Mouse (Mus musculus) limb, embryonic 11.5 days (tissue): ENCODE measurements at regions not wholly inside any gene's neighbourhood (a gene's known extent, or its start where the extent isn't known, plus 50 kb on each side); places are given as distances from the start of the nearest gene placed in this dataset.

Source experiments
- ATAC-seq: fragments of 200-750 bp; cut with Nextera tagmentation; 2 replicates; pipeline ENCODE4 v1.8.0; 2017; ENCODE audit warnings: low read depth; ENCODE audit not compliant: insufficient number of reproducible peaks, low FRiP score, low TSS enrichment
- DNase-seq: peaks from one replicate; pipeline ENCODE4 v3.0.0-alpha.2; 2015; ENCODE audit warnings: low spot score
- H3K27ac ChIP-seq: fragments of 300-500 bp; sonication (generic); replicated peaks from 2 replicates; pipeline ENCODE4 v1.5.1; 2014; ENCODE audit warnings: low read depth, mild to moderate bottlenecking, low read length
- H3K27me3 ChIP-seq: fragments of 300-500 bp; sonication (generic); 2 replicates; pipeline ENCODE4 v1.6.1; 2014; ENCODE audit warnings: mild to moderate bottlenecking, low read length, mixed read lengths; ENCODE audit not compliant: control insufficient read depth, insufficient read depth
- H3K36me3 ChIP-seq: fragments of 300-500 bp; sonication (generic); 2 replicates; pipeline ENCODE4 v1.6.1; 2014; ENCODE audit warnings: mild to moderate bottlenecking, low read length, moderate library complexity, mixed read lengths; ENCODE audit not compliant: control insufficient read depth, insufficient read depth
- H3K4me1 ChIP-seq: fragments of 300-500 bp; sonication (generic); 2 replicates; pipeline ENCODE4 v1.6.1; 2014; ENCODE audit warnings: low read length, mixed read lengths; ENCODE audit not compliant: control insufficient read depth, insufficient read depth
- H3K4me2 ChIP-seq: fragments of 300-500 bp; sonication (generic); 2 replicates; pipeline ENCODE4 v1.6.1; 2014; ENCODE audit warnings: low read depth, mild to moderate bottlenecking, moderate library complexity; ENCODE audit not compliant: severe bottlenecking
- H3K4me3 ChIP-seq: fragments of 300-500 bp; sonication (generic); 2 replicates; pipeline ENCODE4 v1.5.1; 2014; ENCODE audit warnings: low read depth, low read length
- H3K9ac ChIP-seq: fragments of 300-500 bp; sonication (generic); 2 replicates; pipeline ENCODE4 v1.6.1; 2014; ENCODE audit warnings: mild to moderate bottlenecking, low read length
- H3K9me3 ChIP-seq: fragments of 300-500 bp; sonication (generic); 2 replicates; pipeline ENCODE4 v1.6.1; 2016; ENCODE audit warnings: low read length; ENCODE audit not compliant: control insufficient read depth
- WGBS: fragments of 180-500 bp; shearing (Covaris S2); extraction: QIAGEN DNeasy Blood & Tissue Kit; methylation state at CpG from one replicate; pipeline ENCODE4 v1.1.7; 2014; 5-methylcytosine and 5-hydroxymethylcytosine counted together

GRCm38 (mm10) chr17:79798361-79798760, 83.5 kb upstream of the Cyp1b1 start:
- Histone ChIP-seq H3K4me3 (no peak overlapping the region), H3K4me1 (no peaks in the 10 kb centered on the region)
- no peak for DNase-seq

GRCm38 (mm10) chr17:79790166-79790565, 75.3 kb upstream of the Cyp1b1 start:
- Histone ChIP-seq H3K9ac (no peak overlapping the region), H3K36me3 (no peaks in the 10 kb centered on the region), H3K27me3 (no peaks in the 10 kb centered on the region), H3K4me2 (no peak overlapping the region), H3K4me1 (no peaks in the 10 kb centered on the region), H3K27ac (no peak overlapping the region), H3K9me3 (no peaks in the 10 kb centered on the region), H3K4me3 (no peak overlapping the region)
- ATAC-seq (no peak), DNase-seq (no peak)
- 68% methylated on average over 7 of the region's 7 CpGs for WGBS

More at GRCm38 (mm10) chr17:79798361-79798760, 83.5 kb upstream of the Cyp1b1 start:
- Histone ChIP-seq H3K4me2 (no peak overlapping the region), H3K9me3 (no peaks in the 10 kb centered on the region), H3K9ac (no peak overlapping the region), H3K36me3 (no peaks in the 10 kb centered on the region), H3K27ac (no peak overlapping the region), H3K27me3 (no peaks in the 10 kb centered on the region)
- WGBS: 74% methylated on average over 6 of the region's 6 CpGs
- no peak for ATAC-seq

GRCm38 (mm10) chr17:79787201-79787600, 72.3 kb upstream of the Cyp1b1 start:
- Histone ChIP-seq H3K9ac (no peak overlapping the region), H3K4me2 (no peak overlapping the region), H3K9me3 (no peaks in the 10 kb centered on the region), H3K36me3 (no peaks in the 10 kb centered on the region), H3K4me3 (no peak overlapping the region), H3K27ac (no peak overlapping the region), H3K4me1 (no peaks in the 10 kb centered on the region), H3K27me3 (no peaks in the 10 kb centered on the region)
- DNase-seq (no peak), ATAC-seq (no peak)
- WGBS: 88% methylated on average over 2 of the region's 2 CpGs

DNA sequence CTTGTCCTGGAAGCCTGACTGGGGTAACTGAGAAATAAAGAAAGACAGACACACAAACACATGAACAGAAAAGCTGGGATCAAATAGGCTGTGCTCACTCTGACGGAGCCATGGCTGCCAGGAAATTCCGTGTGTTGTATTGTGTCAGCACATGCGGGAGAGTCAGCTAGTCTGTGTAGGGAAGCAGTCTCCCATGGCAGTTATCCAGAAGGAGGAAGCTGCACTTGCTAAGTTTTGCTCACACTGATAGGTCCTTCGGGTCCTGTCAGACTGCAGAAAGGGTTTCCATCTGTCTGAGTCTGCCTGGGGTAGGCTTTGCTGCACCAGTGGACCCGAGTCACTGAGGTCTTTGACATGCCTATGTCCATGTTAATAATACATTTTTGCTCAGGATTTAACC, 71.8 kb upstream of the Cyp1b1 start:
- H3K4me1 ChIP-seq: no peaks in the 10 kb centered on the region
- no peak for DNase-seq
- H3K4me2 ChIP-seq: no peak overlapping the region
- no peaks in the 10 kb centered on the region for H3K9me3 ChIP-seq
- 87% methylated on average over 5 of the region's 5 CpGs for WGBS
- no peak for ATAC-seq
- H3K27me3 ChIP-seq: no peaks in the 10 kb centered on the region
- no peaks in the 10 kb centered on the region for H3K36me3 ChIP-seq
- no peak overlapping the region for H3K27ac ChIP-seq
- no peak overlapping the region for H3K9ac ChIP-seq
- H3K4me3 ChIP-seq: no peak overlapping the region

GRCm38 (mm10) chr17:79786270-79786669, 71.4 kb upstream of the Cyp1b1 start:
- Histone ChIP-seq H3K27me3 (no peaks in the 10 kb centered on the region), H3K4me2 (no peak overlapping the region), H3K27ac (no peak overlapping the region), H3K36me3 (no peaks in the 10 kb centered on the region), H3K9ac (no peak overlapping the region), H3K4me3 (no peak overlapping the region), H3K9me3 (no peaks in the 10 kb centered on the region), H3K4me1 (no peaks in the 10 kb centered on the region)
- DNase-seq (no peak), ATAC-seq (no peak)
- WGBS: 90% methylated on average over 5 of the region's 5 CpGs

DNA sequence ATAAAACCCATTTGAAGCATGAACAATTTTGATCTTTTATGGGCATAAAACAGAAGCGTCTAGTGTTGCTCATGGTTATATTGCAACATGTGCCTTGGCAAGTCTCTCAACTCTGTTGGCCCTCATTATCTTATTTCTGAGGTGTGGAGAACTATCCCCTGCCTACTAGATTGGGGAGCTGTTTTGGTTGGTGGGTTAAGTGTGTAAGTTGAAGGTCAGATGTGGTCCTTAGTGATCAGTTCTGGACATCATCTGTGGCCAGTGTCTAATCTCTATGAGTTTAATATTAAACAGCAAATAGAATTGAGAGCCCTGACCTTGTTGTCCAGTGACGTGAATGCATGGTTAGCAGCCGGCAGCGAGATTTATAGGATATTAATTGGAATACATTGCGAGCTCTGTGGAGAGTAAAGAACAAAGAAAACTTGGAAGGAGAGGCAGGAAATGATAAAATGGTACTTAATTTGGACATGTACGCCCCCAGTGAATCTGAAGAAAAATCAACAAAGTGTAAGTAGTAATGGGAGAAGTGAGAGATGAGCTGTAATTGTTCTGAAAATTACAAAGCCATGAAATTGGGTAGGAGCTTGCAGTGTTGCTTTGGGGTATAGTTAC, 69.5 kb upstream of the Cyp1b1 start:
- DNase-seq (no peak), ATAC-seq (no peak)
- H3K27me3 ChIP-seq: no peaks in the 10 kb centered on the region
- no peak overlapping the region for H3K4me2 ChIP-seq
- no peaks in the 10 kb centered on the region for H3K36me3 ChIP-seq
- H3K27ac ChIP-seq: no peak overlapping the region
- no peaks in the 10 kb centered on the region for H3K4me1 ChIP-seq
- WGBS: 66% methylated on average over 6 of the region's 6 CpGs
- no peak overlapping the region for H3K9ac ChIP-seq
- H3K9me3 ChIP-seq: no peaks in the 10 kb centered on the region
- no peak overlapping the region for H3K4me3 ChIP-seq

DNA sequence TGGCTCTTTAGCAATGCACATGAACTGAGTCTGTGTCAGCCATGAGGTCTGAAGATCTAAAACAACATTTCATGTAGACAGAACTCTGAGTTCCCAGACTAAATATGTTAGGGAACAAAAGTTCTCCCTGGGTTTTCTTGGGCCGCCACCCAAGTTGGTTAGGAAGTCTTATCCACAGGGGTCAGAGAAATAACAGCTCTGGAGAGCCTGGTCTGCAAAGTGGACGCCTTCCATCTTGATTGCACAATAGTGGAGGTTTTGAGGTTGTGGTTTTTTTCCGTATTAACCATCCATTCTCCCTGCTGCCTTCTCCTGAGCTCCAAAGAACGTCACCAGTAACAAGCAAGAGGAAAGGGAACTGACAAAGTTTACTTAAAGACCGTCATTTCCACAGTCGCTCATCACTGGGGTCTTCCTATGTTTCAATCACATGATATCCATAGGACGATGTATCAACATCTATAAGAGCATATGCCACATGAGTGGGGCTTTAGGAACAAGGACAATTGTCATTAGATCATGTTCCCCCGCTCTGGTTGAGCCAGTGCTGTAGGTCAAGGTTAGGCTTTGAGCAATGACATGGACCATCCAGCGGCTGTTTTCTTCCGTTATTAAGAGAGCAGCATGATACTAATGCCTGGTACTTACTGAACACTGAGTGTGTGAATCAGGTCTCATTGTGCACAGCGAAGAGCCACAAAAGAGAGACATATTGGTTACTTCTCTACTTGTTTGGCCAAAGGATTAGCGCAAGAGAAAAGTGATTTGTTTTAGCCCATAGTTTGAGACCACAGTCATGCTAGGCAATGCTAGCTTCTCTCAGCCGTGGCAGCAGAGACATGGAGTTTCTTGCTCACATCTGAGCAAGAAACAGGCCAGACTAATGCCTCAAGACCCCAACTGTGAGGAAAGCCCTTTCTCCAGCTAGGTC, 67.1 kb upstream of the Cyp1b1 start:
- WGBS: 92% methylated on average over 13 of the region's 13 CpGs
- Histone ChIP-seq H3K4me1 (no peaks in the 10 kb centered on the region), H3K36me3 (no peaks in the 10 kb centered on the region), H3K4me2 (no peak overlapping the region), H3K27me3 (no peaks in the 10 kb centered on the region), H3K9me3 (no peaks in the 10 kb centered on the region), H3K4me3 (no peak overlapping the region), H3K9ac (no peak overlapping the region), H3K27ac (no peak overlapping the region)
- ATAC-seq: no peak
- no peak for DNase-seq

DNA sequence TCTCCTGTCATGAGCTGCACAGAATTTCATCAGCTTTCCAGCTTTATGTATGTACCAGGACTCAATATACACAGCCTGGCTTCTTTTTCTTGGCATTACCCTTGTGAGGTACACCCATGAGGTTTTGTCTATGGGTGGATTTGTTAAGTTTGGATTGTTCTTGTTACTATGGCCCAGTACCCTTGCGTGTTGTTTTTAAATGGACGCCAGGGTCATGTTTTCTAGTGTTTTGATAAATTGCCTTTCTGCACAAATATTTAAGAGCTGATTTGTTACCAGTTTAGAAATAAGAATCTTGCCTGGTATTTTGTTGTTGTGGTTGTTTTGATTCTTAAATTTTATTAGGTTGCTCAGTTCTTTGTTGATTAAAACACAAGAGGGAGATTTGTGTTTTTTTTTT, 66.4 kb upstream of the Cyp1b1 start:
- no peak overlapping the region for H3K9ac ChIP-seq
- H3K27me3 ChIP-seq: no peaks in the 10 kb centered on the region
- no peaks in the 10 kb centered on the region for H3K4me1 ChIP-seq
- ATAC-seq (no peak), DNase-seq (no peak)
- H3K4me2 ChIP-seq: no peak overlapping the region
- H3K36me3 ChIP-seq: no peaks in the 10 kb centered on the region
- H3K9me3 ChIP-seq: no peaks in the 10 kb centered on the region
- 97% methylated on average over 2 of the region's 2 CpGs for WGBS
- H3K4me3 ChIP-seq: no peak overlapping the region
- no peak overlapping the region for H3K27ac ChIP-seq
